Mouse (Mus musculus) olfactory bulb, adult 2 months (tissue): ENCODE measurements around the gene Rrp9. TPM values are rescaled to one million over a fixed set of nuclear protein-coding genes. Genes with fewer than 3 reads are reported as not detected.

ENCODE experiments used
- H3K27ac ChIP-seq: fragments of 200-500 bp; 2 replicates; pipeline ENCODE4 v1.5.1; 2012; ENCODE audit warnings: low read depth, low read length; ENCODE audit not compliant: insufficient read depth
- H3K4me1 ChIP-seq: fragments of 200-500 bp; 2 replicates; pipeline ENCODE4 v1.6.1; 2012; ENCODE audit warnings: low read length; ENCODE audit not compliant: control insufficient read depth, insufficient read depth
- H3K4me3 ChIP-seq: fragments of 200-500 bp; 2 replicates; pipeline ENCODE4 v1.5.1; 2012; ENCODE audit warnings: mild to moderate bottlenecking, low read depth, low read length, moderate library complexity; ENCODE audit not compliant: insufficient read depth
- CTCF ChIP-seq: fragments of 200-500 bp; IDR thresholded peaks from 2 replicates; pipeline ENCODE4 v1.5.1; 2012; ENCODE audit warnings: low read depth, mild to moderate bottlenecking, low read length, moderate library complexity; ENCODE audit not compliant: insufficient read depth
- POLR2A ChIP-seq: fragments of 200-500 bp; IDR thresholded peaks from 2 replicates; pipeline ENCODE4 v1.6.1; 2012; ENCODE audit warnings: mild to moderate bottlenecking, low read depth, low read length, moderate library complexity; ENCODE audit not compliant: insufficient read depth
- WGBS: fragments of 180-500 bp; shearing (Covaris S2); methylation state at CpG from one replicate; pipeline ENCODE4 v1.1.7; 2018; 5-methylcytosine and 5-hydroxymethylcytosine counted together
- polyA plus RNA-seq: library from polyadenylated mRNA; stranded (reverse); fragments of >200 nt; gene quantifications from 2 replicates; pipeline ENCODE4 v1.2.4, GENCODE M21; 2012; ENCODE audit warnings: low replicate concordance; ENCODE audit not compliant: missing spikeins, insufficient read depth, insufficient read length

Gene Rrp9
- polyA plus RNA-seq, 1 experiment, result not detected

DNA sequence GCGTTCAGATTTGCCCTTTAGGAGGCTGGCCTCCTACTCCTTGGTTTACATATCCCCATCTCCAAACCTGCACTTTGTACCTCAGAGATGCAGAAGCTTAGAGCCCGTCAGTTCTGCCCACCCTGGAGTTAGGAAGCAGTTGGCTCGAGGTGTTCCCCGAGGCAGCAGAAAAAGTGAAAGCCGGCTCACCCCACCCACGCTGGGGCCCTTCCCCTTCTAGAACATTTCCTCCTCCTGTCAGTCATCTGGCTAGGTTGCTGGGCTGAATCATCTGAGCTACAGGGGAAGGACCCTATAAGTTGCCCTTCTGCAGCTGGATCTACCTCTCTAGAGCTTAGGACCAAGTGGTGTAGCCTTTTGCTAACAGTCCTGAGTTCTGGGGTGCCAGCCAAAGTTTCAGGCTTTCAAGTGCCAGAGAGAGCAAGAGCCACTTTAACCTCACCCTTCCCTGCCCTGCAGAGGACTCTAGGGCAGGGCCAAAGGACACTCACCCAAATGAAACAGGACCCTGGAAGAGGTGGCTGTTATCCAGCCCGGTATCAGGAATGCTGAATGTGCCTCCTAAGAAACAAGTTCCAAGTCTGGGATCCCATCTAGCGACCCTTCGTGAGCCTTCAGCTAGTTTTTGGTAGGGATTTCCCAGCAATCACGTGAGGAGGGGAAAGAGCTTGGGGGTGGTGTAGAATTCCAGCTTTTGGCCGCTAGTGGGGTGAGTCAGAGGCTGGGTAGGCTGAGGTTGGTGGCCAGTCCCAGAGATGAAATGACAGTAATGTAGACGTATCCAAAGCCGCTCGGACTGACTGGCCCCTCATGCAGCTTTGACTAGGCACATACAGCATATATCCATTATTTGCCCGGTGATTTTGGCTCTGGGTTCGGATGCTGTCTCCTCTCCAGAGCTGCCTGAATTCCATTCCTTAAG is 500 bp downstream of the Rrp9 start:
- no peak overlapping the region for H3K27ac ChIP-seq
- peaks cover 43% of the 10 kb centered on the region for H3K4me1 ChIP-seq
- no peak for TF ChIP-seq POLR2A
- WGBS, result 21% methylated on average over 16 of the region's 16 CpGs
- H3K4me3 ChIP-seq, result no peak overlapping the region

DNA sequence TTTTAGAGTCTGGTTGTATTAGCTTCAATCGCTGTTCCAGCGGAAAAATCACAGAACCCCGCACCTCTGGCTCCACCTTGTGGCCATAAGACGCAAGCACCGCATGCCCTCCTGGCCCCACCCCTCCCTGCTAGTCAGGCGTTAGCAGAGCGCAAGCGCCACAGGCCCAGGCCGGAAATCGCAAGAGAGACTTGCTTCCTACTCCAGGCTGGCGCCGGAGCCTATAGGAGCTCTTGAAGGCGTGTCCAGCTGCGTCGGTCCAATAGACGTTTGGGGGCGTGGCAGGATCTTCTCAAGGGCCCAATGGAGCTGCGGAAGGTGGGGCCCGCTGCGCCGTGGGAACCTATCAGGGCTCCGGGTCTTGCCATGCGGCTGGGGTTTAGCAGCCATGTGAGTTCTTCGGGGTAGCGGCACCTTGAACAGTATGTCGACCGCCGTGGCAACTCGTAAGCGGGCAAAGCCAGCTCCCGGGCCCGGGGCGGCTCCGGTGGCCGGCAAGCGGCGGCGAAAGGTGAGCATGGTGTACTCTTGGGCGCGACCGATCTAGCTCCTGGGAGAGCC is 1.2 kb downstream of the Rrp9 start, which contains the start of gene Parp3:
Parp3 (minus strand) TSS at position 26 of the 561 bp plus-strand sequence.
- under 1% methylated on average over 41 of the region's 41 CpGs for WGBS

DNA sequence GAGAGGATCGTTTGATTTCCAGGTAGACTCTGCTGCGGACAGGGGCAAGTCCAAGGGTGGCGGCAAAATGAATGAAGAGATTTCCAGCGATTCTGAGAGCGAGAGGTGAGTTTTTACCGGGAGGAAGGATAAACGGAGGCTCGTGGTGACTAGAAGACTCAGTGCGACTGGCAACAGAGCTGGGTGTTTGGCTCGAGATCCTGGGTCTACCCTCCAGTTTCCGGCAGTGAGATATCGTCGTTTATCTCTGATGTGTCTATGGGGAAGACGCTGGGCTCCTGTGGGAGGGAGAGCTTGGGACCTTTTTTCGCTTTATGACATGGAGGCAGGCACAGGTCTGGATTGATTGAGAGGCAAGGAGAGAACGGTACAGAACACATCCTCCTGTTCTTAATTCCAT is 1.9 kb downstream of the Rrp9 start:
- Histone ChIP-seq H3K4me3 (peak overlapping the region; percentile 56), H3K27ac (no peak overlapping the region), H3K4me1 (peaks cover 31% of the 10 kb centered on the region)
- TF ChIP-seq CTCF (no peak), POLR2A (no peak)
- 3% methylated on average over 16 of the region's 16 CpGs for WGBS

More for the DNA sequence above, 1.2 kb downstream of the Rrp9 start, which contains the start of gene Parp3:
- Histone ChIP-seq H3K4me1 (peaks cover 36% of the 10 kb centered on the region), H3K4me3 (peak within 1 kb of the TSS; percentile 56), H3K27ac (no peak within 1 kb of the TSS)
- TF ChIP-seq CTCF (peak; percentile 81), POLR2A (peak; percentile 43; the same call in 1 of the 2 replicates)

DNA sequence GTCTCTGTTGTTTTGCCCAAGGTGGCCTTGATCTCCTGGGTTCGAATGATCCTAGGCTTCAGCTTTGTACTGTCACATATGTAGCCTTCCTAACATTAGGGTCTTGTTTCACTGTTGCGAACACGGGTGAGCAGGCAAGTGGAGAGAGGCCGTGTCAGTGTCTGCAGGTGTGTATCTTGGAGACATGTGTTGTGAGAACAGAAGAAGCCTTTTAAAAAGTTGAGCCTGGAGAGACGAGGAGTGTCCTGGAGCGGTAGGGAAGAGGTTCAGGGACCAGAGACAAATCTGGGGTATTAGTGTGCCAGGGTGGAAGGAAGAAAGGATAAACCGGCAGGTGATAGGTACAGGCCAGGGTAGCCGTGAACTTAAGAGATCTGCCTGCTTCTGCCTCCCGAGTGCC is 2.3 kb downstream of the Rrp9 start:
- peak overlapping the region; percentile 56 for H3K4me3 ChIP-seq
- H3K27ac ChIP-seq, result no peak overlapping the region
- peaks cover 30% of the 10 kb centered on the region for H3K4me1 ChIP-seq
- no peak for TF ChIP-seq POLR2A
- TF ChIP-seq CTCF, result no peak
- WGBS, result 81% methylated on average over 9 of the region's 9 CpGs

DNA sequence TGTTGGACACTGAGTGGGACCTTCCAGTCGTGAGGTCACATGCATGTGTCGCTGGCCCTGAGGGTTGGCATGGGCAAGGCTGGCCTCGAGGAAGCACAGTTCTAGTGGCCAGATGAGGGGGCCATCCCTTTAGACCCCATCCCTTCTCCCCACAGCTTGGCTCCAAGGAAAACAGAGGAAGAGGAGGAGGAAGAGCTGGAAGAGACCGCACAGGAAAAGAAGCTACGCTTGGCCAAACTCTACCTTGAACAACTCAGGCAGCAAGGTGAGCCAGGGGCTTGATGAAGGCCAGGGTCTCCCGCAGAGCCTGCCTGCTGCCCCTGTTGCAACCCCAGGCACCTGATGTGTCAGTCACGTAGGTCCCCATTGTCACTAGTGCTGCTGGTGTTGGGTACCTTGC is 4.8 kb downstream of the Rrp9 start:
- WGBS, result 94% methylated on average over 7 of the region's 7 CpGs
- TF ChIP-seq POLR2A (no peak), CTCF (no peak)
- H3K4me1 ChIP-seq, result peaks cover 18% of the 10 kb centered on the region

DNA sequence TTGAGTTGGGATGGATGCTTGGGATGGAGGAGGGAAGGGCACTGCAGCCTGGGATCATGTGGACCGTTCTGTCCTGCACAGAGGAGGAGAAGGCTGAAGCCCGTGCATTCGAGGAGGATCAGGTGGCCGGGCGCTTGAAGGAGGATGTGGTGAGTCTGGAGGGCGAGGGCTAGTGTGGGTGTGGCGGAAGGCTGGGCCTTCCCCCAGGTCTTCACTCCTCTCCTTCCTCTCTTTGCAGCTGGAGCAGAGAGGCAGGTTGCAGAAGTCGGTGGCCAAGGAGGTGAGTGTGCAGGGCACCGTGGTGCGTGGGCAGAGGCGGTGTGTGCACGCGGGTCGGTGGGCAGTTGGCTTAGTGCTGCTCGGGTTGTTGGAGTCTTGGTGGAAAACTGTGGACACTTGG is 5.3 kb downstream of the Rrp9 start:
- TF ChIP-seq POLR2A (no peak), CTCF (no peak)
- H3K27ac ChIP-seq, result no peak overlapping the region
- 95% methylated on average over 15 of the region's 15 CpGs for WGBS
- H3K4me3 ChIP-seq, result no peak overlapping the region
- H3K4me1 ChIP-seq, result peaks cover 13% of the 10 kb centered on the region

More for the DNA sequence above, 4.8 kb downstream of the Rrp9 start:
- H3K27ac ChIP-seq, result no peak overlapping the region
- H3K4me3 ChIP-seq, result no peak overlapping the region

DNA sequence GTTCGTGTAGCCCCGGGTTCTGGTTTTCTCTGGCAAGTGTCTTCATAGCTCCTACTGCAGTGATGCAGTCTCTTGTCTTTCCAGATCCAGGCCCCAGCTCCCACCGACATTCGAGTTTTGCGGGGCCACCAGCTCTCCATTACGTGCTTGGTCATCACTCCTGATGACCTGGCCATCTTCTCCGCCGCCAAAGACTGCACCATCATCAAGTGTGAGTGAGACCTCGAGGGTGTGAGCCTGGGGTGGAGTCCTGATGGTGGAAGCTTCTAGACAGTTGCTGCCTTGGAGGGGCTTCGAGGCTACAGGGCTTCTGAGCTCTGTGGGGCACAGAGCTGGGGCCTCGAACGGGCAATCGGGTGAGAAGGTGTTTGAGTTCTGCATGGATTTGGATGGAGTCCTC is 5.9 kb downstream of the Rrp9 start:
- 92% methylated on average over 13 of the region's 13 CpGs for WGBS
- TF ChIP-seq POLR2A, result no peak
- no peak for TF ChIP-seq CTCF
- Histone ChIP-seq H3K4me1 (peaks cover 7% of the 10 kb centered on the region), H3K4me3 (no peak overlapping the region), H3K27ac (no peak overlapping the region)

DNA sequence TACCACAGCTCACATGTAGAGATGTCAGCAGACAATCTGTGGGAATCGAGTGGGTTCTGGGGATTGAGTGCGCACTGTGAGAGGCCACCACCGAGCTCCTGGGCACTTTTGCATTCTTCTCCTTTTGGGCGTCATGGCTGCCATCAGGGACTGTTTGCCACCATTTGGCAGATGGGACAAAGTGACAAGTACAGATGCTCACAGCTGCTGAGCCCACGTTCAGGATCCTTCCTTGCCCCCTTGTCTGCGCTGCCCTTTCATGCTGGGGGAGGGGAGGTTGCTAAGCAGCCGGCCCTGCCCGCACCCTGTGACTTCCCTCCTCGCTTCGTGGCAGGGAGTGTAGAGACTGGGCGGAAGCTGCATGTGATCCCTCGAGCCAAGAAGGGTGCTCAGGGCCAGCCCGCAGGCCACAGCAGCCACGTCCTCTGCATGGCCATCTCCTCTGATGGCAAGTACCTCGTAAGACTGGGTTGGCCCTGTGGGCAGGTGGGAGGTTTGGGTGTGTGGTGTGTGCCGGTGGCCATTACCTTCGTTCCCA is 6.9 kb downstream of the Rrp9 start:
- Histone ChIP-seq H3K4me1 (peaks cover 6% of the 10 kb centered on the region; the same call in 1 of the 2 replicates), H3K4me3 (no peak overlapping the region), H3K27ac (no peak overlapping the region)
- no peak for TF ChIP-seq POLR2A
- no peak for TF ChIP-seq CTCF
- WGBS, result 86% methylated on average over 17 of the region's 17 CpGs

DNA sequence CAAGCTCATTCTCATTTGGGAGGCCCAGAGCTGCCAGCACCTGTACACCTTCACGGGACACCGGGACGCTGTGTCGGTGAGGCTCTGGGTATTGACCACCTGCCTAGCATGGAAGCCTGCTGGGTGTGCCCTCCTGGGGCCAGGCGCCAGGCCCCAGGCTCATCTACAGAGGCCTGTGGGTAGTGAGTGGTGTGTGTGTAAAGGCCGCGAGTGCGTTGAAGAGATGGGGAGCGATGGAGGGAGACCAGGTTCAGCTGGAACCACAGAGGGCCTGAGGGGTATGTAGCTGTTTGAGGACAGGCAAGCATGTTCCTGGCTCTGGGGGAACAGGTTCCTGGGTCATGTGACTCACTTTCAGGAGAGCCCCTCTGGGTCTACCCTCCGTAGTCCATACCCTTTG is 7.4 kb downstream of the Rrp9 start:
- TF ChIP-seq POLR2A, result no peak
- TF ChIP-seq CTCF, result no peak
- 98% methylated on average over 10 of the region's 10 CpGs for WGBS
- Histone ChIP-seq H3K4me1 (peaks cover 4% of the 10 kb centered on the region; the same call in 1 of the 2 replicates), H3K4me3 (no peak overlapping the region), H3K27ac (no peak overlapping the region)

DNA sequence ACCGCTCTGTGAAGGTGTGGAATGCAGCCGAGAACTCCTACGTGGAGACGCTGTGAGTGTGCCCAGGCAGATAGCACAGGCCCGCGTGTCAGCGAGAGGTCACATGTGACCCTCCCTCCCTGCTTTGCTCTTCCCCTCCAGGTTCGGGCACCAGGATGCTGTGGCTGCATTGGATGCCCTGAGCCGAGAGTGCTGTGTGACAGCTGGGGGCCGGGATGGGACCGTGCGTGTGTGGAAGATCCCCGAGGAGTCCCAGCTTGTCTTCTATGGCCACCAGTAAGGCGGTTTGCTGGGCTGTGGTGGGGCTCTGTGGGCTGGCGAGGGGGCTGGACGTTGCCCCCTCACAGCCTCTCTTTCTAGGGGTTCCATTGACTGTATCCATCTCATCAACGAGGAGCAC is 7.8 kb downstream of the Rrp9 start:
- Histone ChIP-seq H3K27ac (no peak overlapping the region), H3K4me3 (no peak overlapping the region), H3K4me1 (0 out of 2 replicates have a peak, but pooled peaks cover 2% of the 10 kb centered on the region)
- TF ChIP-seq CTCF, result no peak
- TF ChIP-seq POLR2A, result no peak
- 95% methylated on average over 17 of the region's 17 CpGs for WGBS
